Mouse (Mus musculus) kidney, postnatal 36 days (tissue): ENCODE data around the gene Ube2r2.
A peak's percentile ranks its signal among the peaks of the same experiment; 100 is the strongest.

ENCODE experiments used
- DNase-seq, 2 experiments: peaks; one replicate each; pipeline ENCODE4 v3.0.0; 2021 to 2022; ENCODE audit warnings: mixed read lengths in 2 of 2

Ube2r2 gene

DNA sequence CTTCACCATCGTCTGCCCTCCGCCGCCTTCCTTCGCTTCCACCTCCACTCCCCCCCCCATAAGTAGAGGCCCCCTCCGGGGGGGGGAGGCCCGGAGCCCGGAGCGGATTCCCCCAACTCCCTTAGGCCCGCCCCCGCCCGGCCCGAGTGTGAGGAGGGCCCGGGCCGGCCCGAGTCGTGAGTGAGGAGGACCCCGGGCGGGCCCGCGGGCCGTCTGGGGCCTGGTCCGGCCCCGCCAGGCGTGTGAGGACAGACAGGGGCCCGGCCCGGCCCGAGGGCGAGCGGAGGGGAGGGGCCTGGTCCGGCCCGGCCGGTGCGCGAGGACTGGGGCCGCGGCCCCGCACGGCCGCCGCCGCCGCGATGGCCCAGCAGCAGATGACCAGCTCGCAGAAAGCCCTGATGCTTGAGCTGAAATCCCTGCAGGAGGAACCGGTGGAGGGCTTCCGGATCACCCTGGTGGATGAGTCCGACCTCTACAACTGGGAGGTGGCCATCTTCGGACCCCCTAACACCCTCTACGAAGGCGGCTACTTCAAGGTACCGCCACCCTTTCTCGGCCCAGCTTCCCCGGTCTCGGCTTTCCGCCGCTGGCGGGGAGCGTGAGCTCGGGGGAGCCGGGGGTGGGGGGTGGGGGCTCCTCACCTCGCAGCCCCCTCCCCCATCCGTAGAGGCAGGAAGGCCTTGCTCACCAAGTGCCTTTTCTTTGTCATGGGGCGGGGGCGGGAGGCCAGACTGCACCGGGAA, at the start of gene Ube2r2:
Ube2r2 (plus strand) TSS at position 33 of the 743 bp plus-strand sequence.
- peak; percentile 52 to 78 for DNase-seq

DNA sequence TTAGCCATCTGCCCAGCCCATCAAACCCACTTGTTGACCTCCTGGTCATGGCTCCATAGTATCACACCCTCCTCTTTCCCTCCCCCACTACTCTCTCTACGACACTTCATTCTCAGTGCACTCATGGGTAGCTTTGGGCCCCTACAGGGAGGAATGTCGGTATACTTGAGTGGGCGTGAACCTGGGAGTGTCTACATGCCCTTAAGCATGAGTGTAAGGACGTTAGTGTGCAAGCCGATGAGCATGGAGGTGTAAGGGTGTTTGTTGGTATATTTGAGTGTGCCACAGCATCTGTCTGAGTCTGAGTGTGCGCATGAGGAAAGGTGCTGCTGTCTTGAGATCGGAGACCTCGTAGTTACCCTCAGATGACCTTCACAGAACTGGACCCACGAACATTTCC, 48.6 kb upstream of the Ube2r2 start:
- no peak for DNase-seq

- DNase-seq: no peak
Observed at GRCm38 (mm10) chr4:41087459-41088298, 47.9 kb upstream of the Ube2r2 start.

DNA sequence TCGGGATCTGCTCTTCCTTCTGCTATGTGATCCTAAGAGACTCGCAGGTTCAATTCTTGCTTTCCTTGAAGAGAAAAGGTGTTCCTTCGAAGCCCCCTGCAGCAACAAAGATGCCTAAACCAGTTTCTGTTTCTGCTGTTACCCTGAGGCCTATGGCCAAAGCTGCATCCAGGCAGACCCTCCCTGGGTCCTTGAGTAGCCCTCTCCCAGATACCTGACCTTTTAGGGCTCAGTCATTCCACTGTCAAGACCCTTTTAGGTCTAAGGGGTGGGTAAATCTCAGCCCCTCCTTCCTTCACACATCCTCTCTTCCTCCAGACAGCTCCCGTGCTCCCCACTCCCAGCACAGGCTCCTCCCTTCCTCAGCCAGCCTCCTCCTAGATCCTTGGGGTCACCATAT, 46.4 kb upstream of the Ube2r2 start:
- DNase-seq: no peak

DNA sequence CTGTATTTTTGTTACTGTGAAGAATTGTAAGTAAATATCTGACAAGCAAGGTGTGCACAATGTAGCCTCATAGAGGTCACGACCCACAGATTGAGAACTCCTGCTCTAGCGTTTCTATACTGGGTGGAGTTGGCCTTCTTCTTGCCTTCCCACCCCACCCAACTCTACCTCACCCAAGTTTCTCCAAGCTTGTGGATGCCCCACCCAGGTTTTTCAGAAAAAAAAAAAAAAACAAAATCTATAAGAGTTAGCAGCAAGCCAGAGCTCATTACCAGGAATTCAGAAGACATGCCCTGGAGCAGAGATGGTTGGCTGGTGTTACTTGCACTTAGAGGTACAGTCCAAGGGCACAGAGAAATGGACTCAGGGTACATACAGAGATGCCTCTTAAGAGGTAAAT, 45.8 kb upstream of the Ube2r2 start:
- DNase-seq: no peak

GRCm38 (mm10) chr4:41091391-41091790, 44.2 kb upstream of the Ube2r2 start:
- DNase-seq: no peak

- no peak for DNase-seq
Observed at GRCm38 (mm10) chr4:41092958-41093357, 42.6 kb upstream of the Ube2r2 start.

DNA sequence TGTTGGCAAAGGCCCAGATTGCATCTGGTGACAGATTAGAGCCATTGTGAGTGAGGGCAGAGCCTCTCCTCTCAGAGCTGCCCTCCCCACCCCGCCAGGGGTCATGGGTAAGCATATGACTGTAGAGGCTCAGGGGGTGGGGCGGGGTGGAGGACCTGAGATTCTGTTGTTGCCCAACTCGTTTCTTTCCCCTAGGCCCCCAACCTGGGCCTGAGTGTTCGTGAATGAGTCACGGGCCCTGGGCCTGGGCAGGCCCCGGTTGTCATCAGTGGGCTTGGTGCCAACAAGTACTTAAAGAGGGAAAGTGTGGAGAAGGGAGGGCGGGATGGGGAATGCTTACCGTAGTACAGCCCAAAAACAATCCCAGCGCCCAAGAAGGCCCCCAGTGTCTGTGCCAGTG, 41.2 kb upstream of the Ube2r2 start:
- DNase-seq: no peak

GRCm38 (mm10) chr4:41096169-41096568, 39.4 kb upstream of the Ube2r2 start:
- peak; percentile 58 to 77 for DNase-seq

GRCm38 (mm10) chr4:41096794-41097193, 38.7 kb upstream of the Ube2r2 start:
- DNase-seq: no peak

GRCm38 (mm10) chr4:41097381-41097780, 38.2 kb upstream of the Ube2r2 start:
- DNase-seq: peak; percentile 35 to 54

DNA sequence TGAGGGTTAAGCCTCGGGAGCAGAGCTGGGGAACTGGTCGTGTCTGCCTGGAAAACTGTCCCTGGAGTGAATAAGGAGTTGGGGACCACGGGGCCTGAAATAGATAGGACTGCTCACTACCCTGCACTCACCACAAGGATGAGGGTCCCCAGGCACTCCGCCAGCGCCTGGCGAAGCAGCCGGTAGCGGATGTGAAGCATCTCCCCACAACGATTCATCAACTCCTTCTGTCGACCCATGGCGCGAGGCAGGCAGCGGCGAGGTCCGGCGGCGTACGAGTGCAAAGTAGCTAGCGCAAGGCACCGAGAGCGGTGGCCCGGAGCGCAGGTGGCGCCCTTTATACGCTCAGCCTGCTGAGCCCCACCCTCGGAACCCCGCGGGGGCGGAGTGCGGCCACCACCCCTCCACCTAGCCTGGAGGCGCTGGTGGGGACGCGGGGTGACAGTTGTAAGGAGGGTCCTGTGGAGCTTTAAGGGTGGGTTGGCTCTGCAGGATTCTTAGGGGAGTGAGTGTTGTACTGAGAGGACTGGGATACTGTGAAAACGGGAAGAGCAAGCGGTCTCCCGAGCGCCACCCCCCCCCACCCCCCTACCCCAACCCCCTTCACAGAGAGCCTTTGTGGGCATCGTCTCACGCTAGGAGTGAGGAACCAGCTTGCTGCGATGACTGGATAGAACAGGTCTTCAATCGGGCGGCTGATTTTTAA, 37.5 kb upstream of the Ube2r2 start, which contains the start of gene Aqp3:
Aqp3 (minus strand) TSS at position 313 of the 706 bp plus-strand sequence.
- DNase-seq: peak; percentile 74 to 86

GRCm38 (mm10) chr4:41098577-41098951, 37.0 kb upstream of the Ube2r2 start:
- DNase-seq: peak in 1 of 2 experiments; percentile 36

GRCm38 (mm10) chr4:41100986-41101385, 34.6 kb upstream of the Ube2r2 start:
- no peak for DNase-seq

GRCm38 (mm10) chr4:41102901-41103300, 32.6 kb upstream of the Ube2r2 start:
- peak in 1 of 2 experiments; percentile 41 for DNase-seq

GRCm38 (mm10) chr4:41107440-41107839, 28.1 kb upstream of the Ube2r2 start:
- no peak for DNase-seq

GRCm38 (mm10) chr4:41108717-41109425, 26.7 kb upstream of the Ube2r2 start:
- peak; percentile 32 to 35 for DNase-seq

- no peak for DNase-seq
Observed at GRCm38 (mm10) chr4:41114358-41115070, 21.0 kb upstream of the Ube2r2 start.

DNA sequence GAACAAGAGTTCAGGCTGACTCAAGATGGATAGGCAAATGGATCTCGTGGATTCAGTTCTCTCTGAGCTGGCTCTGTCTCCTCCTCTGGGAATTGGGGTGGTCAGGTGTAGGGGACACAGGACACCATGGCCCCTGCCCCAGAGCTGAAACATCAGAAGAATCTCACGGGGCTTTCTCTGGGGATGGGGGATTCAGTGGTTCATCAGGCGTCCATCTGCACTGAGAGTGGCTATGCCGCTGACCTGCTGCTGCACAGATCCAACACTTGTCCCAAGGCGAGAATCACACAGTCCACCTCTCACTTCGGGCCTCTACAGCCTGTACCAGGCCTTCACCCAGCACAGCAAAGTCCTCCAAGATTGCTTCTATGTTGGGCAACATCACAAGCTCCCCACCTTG, 20.5 kb upstream of the Ube2r2 start:
- DNase-seq: no peak

GRCm38 (mm10) chr4:41115793-41116192, 19.8 kb upstream of the Ube2r2 start:
- DNase-seq: no peak

DNA sequence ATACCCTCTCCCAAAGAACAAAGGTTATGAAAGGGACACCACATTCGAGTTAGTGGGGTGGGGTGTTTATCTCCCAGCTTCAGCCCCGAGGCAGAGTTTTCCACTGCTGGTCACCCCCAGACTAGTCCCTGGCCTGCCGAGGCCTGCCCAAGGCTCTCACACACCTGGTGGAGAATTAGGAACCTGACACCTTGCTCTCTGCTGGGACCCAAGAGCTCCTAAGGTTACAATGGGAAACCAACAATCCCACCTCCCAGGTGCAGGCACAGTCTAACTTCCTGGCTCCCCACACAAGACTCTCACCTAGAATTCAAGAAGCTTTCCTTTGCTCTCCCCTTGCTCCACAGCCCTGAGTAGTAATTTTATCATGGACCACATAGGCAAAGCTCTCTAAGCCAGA, 18.7 kb upstream of the Ube2r2 start:
- no peak for DNase-seq
